Mouse (Mus musculus): ENCODE measurements around the gene Tmem143.

Gene Tmem143

GRCm38 (mm10) chr7:45887246-45887645 lies 9.5 kb upstream of the Tmem143 start:
- DNase-seq (ENCODE audit: low spot score in 2 of 2), result no peak

GRCm38 (mm10) chr7:45892651-45893050 lies 4.1 kb upstream of the Tmem143 start:
- DNase-seq (ENCODE audit: low spot score in 2 of 2), result no peak

GRCm38 (mm10) chr7:45895931-45896516 lies 717 bp upstream of the Tmem143 start:
- no peak for DNase-seq (ENCODE audit: low spot score in 2 of 2)

- DNase-seq (ENCODE audit: low spot score in 2 of 2), result peak in 1 of 2 experiments; percentile 35
Observed at GRCm38 (mm10) chr7:45897258-45897757, 567 bp downstream of the Tmem143 start.

- DNase-seq (ENCODE audit: low spot score in 2 of 2), result peak; percentile 51 to 70
Observed at GRCm38 (mm10) chr7:45898125-45898524, 1.4 kb downstream of the Tmem143 start.

DNA sequence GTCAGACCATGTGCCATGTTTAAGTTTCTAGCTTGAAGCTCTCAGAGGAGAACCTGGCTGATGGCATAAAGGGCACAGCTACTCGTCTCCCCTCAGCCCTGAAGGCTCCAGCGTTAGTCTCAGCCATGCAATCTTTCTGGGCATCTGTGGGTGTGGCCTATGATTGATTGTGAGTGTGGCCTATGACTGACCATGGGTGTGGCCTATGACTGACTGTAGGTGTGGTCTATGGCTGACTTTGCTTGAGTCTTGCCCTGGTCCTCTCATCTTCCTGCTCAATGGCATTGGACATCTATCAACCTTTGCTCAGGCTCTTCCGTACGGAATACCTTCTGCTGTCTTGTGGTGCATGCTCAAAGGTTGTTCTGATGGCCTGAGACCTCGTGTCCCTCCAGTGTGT lies 4.8 kb downstream of the Tmem143 start:
- no peak for DNase-seq (ENCODE audit: low spot score in 2 of 2)

DNA sequence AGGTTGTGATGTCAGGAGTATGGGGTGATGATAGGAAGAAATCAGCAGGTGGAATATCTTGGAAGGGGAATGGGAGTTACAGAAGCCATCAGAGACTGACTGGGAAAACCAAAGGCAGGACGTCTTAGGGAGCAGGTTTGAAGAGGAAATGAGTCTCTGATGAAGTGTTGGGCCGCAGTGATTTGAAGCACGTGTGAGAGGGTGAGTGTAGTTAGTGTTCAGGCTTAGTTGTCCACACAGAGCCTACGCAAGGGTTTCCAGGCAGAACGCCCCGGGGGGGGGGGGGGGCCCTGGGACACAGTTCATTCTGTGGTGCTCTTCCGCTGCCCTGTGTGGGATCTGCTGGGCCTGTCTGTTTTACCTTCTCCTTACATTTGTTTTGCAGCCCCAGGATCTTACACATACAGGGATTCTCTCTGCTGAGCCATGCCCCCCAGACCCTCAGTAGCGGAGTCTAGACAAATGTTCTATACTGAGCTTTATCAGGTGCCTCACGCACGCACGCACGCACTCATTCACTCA lies 5.8 kb downstream of the Tmem143 start:
- DNase-seq (ENCODE audit: low spot score in 2 of 2), result no peak

GRCm38 (mm10) chr7:45906622-45907021 lies 9.9 kb downstream of the Tmem143 start:
- no peak for DNase-seq (ENCODE audit: low spot score in 2 of 2)

GRCm38 (mm10) chr7:45908384-45908783 lies 11.6 kb downstream of the Tmem143 start:
- no peak for DNase-seq (ENCODE audit: low spot score in 2 of 2)

DNA sequence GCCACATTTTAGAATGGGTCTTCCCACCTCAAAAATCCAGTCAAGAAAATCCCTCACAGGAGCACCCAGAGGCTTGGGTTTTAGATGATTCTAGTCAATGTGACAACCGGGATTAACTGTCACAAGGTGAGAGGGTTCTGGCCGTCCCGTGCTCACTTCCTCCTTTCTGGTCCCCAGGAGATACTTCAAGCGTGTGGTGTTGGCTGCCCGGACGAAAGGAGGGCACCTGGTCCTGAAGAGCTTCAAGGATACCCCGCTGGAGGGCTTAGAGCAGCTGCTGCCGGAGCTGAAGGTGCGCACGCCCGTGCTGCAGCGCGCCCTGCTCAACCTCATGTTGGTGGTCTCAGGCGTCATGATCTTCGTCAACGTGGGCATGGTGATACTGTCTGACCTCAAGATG lies 12.4 kb downstream of the Tmem143 start:
- no peak for DNase-seq (ENCODE audit: low spot score in 2 of 2)

DNA sequence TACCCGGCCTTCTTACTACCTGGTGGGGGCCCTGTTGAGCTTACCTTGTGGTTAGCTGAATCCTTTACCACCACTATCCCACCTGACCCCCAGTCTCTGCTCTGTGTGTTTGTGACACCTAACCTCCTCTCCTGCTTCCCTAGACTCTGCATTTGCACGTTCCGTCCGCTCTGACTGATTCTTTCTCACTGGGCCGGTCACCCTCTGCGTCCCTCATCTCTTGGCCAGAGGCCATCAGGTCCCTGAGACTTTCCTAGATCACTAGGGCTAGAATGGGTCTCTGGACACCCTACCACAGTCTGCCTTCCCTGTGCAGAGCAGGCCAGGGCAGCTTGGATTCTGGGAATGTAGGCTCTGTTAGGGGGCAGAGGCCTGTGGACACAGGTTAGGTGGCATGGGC lies 17.3 kb downstream of the Tmem143 start:
- no peak for DNase-seq (ENCODE audit: low spot score in 2 of 2)

GRCm38 (mm10) chr7:45915011-45915410 lies 18.3 kb downstream of the Tmem143 start:
- DNase-seq (ENCODE audit: low spot score in 2 of 2), result no peak

DNA sequence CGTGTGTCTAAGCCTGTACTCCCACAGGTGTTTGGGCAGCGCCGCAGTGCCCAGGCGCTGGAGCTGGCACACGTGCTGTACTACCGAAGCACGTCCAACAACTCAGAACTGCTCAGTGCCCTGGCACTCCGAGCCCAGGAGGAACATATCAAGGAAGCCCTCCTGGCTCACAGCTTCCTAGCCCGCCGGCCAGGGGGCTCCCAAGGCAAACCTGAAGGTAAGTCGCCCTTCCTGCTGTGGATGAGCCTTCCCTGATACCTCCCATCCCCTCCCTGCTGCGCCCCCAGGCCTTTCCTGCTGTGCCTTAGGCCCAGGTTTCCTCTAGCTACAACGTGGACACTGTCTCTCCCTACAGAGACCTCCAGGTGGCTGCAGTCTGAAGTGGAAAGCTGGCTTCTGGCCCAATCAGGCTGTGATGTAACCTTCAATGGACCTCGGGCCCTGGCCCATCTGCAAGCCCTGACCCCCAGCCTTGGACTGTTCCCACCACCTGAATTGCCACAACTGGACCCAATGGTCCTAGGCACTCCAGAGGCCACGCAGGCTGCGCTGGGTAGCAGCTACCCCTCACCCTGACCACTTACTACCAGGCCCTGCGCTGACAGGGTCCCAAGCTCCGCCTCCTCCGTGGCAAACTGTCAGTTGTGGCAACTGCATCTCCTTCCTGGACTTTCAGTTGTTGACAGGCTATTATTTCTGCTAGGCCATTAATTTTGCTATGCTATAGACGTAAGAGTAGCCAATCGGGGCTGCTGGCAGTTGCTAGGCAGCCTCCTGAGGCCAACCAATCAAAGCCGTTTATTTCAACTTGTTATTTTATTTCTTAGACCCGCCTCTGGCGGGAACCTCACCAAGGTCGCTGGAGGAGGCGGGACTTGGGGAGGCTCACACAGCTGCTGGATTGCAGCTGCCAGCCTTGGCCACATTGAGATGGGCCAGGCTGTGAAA lies 19.6 kb downstream of the Tmem143 start:
- peak; percentile 73 to 79 for DNase-seq (ENCODE audit: low spot score in 2 of 2)

- DNase-seq (ENCODE audit: low spot score in 2 of 2), result no peak
Observed at GRCm38 (mm10) chr7:45917004-45917704, 20.4 kb downstream of the Tmem143 start.

DNA sequence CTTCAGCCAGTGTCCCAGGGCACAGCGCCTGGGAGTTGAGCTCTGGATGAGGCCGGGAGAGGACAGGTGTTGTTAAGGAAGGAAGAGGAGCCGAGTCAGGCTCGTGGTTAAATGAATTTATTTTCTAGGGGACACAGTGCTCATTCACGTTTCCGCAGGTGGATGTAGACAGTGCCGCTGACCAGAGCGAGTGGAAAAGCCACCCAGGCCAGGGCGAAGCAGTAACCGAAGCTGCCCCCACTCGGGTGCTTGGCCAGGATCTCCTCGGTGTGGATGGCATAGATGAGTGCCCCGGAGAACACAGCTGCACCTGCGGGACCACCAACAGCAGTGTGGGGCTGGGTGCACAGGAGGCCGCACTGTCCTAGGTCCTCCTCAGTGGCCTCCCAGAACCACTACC lies 21.2 kb downstream of the Tmem143 start:
- no peak for DNase-seq (ENCODE audit: low spot score in 2 of 2)

GRCm38 (mm10) chr7:45919083-45919671 lies 22.4 kb downstream of the Tmem143 start:
- DNase-seq (ENCODE audit: low spot score in 2 of 2), result peak; percentile 40 to 51

DNA sequence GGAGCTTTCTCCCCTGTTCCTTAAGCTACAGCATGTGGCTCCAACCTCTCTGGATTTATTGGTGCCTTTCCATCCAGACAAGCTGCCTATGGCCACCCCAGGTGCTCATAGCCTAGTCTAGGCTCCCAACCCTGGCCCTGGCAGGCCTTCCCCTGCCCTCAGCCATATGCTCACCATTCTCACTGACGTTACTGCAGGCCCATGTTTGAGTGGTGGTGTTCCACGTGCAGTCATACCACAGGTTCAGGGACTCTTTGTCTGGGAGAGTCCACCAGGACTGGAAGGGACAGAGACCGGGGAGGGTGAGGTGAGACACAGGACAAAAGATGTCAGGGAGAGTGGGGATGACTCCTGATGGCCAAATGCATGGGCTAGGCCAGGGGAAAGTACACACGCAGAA lies 23.0 kb downstream of the Tmem143 start:
- no peak for DNase-seq (ENCODE audit: low spot score in 2 of 2)

- peak; percentile 33 to 42 for DNase-seq (ENCODE audit: low spot score in 2 of 2)
Observed at GRCm38 (mm10) chr7:45920583-45921241, 24.0 kb downstream of the Tmem143 start.

DNA sequence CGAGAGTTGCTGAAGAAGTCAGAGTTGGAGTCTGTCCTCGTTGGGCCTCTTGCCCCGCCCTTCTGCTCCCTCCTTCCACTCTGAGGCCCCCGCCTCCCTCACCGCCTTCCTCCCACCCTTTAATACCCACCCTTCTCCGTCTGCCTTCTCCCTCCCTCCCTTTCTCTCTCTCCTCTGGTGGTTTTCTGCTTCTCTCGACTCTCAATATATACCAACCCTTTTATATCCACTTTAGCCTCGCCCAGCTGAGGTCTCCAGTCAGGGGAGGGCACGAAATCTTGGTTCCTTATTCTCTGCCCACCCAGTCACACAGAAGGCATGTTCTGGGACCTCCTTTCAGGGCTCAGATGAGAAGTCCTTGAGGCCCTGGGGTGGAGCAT lies 24.5 kb downstream of the Tmem143 start, which contains the start of gene Emp3:
Emp3 (minus strand) TSS at position 163 of the 380 bp plus-strand sequence.
- peak; percentile 65 to 79 for DNase-seq (ENCODE audit: low spot score in 2 of 2)

DNA sequence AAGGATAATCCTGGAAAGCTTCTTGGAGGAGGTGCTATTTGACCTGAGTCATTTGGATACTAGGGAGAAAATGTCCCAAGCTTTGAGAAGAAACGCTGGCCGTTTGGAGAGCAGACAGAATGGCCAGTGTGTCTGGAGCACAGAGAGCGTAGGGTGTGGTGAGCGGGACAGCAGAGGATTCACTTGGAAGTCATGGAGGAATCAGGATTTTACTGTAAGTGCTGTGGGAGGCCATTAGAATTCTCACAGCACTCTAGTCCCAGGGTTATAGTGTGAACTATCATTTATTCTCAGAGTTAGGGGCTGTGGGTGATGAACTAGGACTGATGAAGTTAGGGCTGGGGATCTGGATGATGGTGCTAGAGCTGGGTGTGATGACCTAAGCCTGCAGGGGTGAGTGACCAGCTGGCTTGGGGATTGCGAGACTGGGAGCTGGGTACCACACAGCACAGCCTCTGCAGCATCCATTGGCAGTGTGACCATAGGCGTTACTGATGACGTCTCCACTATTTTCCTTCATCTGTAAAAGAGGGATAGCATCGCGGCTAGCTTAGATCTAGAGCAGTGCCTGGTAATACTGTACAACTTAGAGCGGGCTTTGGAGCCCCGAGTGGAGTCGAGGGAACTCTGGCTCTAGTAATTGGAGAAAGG lies 25.3 kb downstream of the Tmem143 start:
- DNase-seq (ENCODE audit: low spot score in 2 of 2), result peak; percentile 39 to 40

Measured in natural killer cell, adult 2 months (primary cell).